Mouse (Mus musculus): Measurements from ENCODE around the gene Reck. TPM values are rescaled to one million over a fixed set of nuclear protein-coding genes. Genes with fewer than 3 reads are reported as not detected.

Reck gene
- total RNA-seq, 2 experiments from 2014 or later: 6.5 to 8.3 TPM

DNA sequence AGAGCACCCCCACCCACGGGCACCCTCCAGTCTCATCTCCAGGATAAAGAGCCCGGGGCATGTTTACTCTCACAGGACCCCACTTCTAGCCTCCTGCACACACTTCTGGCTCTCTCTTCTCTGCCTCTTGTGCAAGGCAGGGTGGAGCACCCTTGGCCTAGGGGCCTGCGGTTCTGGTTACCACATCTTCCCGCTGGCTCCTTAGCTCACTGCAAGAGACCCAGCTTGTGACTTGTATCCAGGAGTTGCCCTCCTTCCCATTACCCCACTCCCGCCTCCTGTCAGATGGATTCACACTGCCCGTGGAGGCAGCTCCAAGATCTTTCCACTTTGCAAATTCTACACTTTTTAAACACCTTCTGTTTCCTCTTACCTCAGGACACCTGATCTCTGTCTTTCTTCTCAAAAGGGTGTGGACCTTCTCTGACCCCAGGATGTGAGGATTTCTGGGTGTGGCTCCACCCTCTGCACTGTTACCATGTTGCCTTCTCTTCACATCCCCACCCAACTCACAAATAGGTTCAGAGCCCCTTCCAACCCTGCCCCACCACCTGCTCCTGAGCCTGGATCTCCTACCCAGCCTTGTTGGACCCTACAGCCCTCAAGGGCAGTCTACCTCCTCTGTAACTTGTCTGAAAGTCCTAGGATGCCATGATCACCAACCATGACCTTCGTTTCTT is 90.7 kb downstream of the Reck start:
- DNase-seq (ENCODE audit: low spot score in 2 of 2): no peak

DNA sequence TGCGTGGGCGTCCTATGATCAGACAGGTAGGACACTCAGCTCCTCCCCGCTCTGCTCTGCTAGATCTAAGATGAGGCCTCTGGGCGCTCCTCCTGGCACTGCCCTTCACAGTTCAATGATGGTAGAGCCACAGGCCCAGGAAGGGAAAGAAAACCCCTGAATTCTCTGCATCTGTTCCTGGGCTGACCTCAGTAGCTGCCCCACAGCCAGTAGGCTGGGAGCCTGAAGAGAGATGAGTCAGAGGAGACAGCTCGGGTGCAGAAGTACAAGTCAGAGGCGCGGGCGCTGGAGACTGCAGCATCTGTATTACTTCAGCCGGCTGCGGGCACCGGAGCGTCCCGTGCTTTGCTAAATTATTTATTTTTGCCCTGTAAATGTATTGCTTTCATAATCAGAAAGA is 93.3 kb downstream of the Reck start:
- peak; percentile 44 to 54 for DNase-seq (ENCODE audit: low spot score in 2 of 2)

DNA sequence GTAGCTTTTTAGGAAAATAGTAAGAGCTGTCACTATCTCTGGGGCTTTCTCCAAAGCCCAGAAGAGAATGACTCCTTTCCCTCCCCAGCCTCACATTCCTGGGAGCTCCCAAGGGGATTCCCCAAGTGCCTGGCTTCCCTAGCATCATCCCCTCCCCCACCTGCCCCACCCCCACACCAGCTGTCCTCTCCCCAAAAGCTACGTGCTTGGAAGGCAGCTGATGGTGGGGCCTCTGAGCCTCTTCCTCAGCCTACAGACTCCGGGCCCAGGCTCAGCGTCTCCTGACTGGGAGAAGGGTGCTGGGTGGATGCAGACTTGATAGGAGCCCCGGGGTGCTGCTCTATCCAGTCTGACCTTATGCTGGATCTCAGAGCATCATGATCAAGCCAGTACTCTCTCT is 94.0 kb downstream of the Reck start:
- no peak for DNase-seq (ENCODE audit: low spot score in 2 of 2)

- no peak for DNase-seq (ENCODE audit: low spot score in 2 of 2)
These were observed 95.3 kb downstream of the Reck start for GRCm38 (mm10) chr4:43970393-43971330.

DNA sequence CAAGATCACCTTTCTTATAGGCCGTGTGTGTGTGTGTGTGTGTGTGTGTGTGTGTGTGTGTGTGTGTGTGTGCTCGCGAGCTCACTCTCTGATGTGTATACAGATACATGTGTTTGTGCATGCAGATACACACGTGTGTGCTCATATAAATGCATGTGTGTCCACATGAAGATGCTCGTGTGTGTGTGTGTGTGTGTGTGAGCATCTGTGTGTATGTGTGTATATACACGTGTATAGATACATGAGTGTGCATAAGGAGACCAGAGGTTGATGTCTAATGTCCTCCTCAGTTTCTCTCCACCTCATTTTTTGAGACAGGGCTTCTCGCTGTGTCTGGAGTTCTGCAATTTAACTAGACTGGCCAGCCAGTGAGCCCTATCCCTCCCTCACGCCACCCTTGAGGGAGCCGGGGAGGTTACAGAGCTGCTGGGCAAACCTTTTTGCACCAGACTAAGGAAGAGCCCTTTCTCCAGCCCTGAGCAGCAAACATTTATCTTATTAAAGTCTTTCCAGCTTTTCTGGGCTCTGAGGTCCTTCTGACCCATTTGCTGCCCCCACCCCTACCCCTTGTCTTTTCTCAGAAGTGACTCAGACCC is 96.3 kb downstream of the Reck start:
- no peak for DNase-seq (ENCODE audit: low spot score in 2 of 2)

DNA sequence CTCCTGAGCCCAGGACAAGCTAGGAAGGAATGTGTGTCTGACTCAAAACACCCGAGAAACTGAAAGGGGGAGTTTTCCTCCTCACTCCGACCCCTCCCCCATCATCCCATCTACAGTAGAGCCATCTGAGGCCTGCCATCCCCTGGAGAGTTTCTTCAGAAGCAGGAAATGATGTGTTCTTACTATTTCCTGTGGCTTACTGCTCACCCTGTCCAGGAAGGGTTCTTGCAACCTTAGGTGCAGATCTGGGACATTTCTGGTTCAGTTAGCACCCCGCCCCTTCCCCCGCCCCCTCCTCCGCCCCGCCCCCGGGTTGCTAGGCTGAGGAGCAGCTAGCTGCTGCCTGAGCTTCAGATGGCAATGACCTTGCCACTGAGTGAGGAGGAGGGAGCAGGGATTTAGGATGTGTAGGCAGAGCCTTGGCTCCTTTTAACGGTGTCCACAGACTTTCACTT is 96.8 kb downstream of the Reck start:
- no peak for DNase-seq (ENCODE audit: low spot score in 2 of 2)

DNA sequence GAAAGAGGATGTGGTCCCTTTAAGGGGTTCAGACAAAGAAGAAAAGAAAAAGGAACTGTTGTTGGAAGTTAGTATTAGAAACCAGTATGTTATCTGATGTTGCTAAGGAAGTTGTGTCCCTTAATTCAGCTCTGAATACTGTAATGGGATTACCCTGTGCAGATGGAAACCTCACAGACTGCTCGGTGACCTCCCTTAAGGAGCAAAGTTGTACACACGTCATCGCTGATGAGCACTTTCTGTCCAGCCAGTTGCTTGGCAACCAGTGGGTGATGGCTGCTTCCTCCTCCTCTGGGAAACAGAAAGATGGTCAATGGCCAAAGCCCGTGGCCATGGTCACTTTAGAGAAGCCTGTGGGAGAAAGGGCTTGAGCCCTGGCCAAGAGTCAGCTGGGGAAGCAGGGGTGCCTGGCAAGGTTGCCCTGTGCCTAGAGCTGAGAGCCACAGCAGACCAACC is 98.2 kb downstream of the Reck start:
- DNase-seq (ENCODE audit: low spot score in 2 of 2): peak in 1 of 2 experiments; percentile 37

DNA sequence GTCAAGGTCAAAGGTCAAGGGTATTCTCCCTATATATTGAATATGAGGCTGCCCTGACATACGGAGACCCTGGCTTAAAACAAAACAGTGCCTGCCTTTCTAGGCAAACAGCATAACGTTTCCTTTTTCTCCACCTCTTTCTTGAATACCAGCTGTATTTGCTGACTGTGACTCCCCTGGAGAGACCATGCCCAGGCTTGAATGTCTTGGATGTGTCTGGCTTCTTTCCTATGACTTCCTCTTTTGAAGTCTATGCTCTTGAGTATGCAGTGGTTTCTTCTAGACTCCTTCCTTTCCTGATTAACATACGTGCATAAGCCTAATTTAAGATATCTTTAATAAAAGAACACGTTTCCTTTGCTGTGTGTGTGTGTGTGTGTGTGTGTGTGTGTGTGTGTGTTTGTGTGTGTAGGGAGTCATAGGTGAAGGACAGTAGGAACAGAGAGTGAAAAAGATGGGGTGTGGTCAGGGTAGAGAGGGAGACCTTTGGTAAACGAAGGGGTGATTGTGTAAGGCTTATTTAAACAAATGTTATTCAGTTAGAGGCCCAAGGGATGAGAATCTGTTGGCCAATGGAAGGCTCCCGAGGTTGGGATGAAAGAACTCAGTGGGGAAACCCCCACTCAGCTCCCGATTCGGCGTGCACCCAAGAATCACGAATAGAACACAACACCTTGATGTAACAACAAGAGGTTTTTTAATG is 99.7 kb downstream of the Reck start:
- no peak for DNase-seq (ENCODE audit: low spot score in 2 of 2)

DNA sequence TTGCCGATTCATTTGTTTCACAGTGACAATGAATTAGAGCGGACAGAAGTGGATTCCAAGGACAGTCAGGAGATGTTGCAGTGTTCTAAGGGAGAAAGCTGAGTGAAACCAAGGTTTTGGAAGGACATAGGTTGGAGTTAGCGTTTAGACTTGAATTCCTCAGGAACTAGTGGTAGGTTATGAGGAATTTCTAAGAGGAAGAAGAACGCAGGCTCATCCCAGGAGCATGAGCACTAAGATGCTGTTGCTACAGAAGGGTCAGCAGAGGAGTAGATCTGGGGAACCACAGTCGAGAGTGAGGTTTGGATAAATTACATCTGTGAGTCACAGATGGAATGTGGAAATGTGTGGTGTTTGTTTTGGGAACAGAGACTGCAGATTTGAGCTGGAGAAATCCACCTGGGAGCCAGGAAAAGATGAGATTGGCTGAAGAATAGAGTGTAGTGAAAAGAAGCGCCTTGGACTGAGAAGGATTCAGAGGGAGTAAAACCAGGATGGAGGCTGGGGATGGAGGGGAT is 101.0 kb downstream of the Reck start:
- no peak for DNase-seq (ENCODE audit: low spot score in 2 of 2)

DNA sequence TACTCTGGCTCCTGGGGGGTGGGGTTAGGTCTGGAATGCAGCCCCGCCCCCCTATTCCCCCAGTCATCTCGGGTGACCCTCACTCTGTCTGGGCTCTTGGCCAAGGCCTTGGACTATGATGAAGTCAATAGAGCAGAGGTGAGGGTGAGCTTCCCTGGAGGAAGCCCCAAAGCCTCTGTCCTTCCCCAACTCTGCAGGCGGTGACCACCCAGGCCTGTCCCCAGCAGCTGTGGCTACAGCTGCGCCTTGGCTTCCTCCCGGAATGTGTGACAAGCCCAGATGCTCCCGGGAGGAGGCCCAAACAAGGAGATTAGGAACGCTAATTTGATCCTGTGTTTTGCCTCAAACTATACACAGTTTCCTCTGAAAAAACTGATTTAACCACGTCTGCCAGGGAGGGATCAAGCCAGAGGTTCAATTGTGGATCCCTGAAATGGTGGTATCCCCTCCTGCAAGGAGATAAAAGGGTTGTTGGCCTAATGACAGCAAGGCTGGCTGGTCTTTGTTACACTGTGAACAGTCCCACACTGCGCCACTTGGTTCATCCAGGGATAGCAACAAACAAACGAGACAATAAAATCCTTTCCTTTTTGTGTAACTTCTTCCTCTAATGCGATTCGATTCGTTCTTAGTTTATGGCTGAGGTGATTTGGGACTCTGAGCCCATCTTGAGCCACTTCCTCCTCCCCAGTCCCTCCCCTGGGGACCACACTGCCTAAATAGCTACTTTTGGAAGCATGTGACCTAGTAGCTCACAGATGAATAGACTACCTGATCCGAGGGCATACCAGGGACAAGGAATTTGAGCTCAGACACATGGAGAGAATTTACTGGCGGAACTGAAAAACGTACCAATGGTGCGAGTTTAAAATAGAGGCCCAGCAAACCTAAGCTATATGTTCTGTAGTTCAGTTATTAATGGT is 103.5 kb downstream of the Reck start:
- no peak for DNase-seq (ENCODE audit: low spot score in 2 of 2)

GRCm38 (mm10) chr4:43979746-43980145 is 104.4 kb downstream of the Reck start:
- DNase-seq (ENCODE audit: low spot score in 2 of 2): peak; percentile 93 to 95

GRCm38 (mm10) chr4:43980236-43980635 is 104.9 kb downstream of the Reck start:
- DNase-seq (ENCODE audit: low spot score in 2 of 2): no peak

- no peak for DNase-seq (ENCODE audit: low spot score in 2 of 2)
These were observed 105.5 kb downstream of the Reck start for GRCm38 (mm10) chr4:43980846-43981245.

DNA sequence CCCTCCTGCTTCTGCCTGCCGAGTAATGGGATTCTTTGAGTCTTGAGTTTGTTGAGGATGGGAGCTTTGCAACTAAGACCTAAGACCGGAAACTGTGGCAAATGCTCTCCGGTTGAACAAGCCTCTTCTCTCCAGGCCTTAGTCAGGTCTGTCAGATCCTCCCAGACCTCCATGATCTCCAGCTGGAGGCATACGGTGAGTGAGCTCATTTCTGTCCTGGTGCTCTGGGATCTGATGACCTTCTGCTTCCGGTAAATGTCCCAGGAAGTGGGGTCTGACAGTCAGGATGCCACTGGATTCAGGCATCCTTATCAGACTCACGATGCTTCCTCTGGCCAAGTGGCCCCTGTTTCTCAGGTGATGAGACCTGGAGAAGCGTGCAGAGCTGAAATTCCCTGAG is 105.9 kb downstream of the Reck start:
- no peak for DNase-seq (ENCODE audit: low spot score in 2 of 2)

GRCm38 (mm10) chr4:43982053-43982732 is 106.9 kb downstream of the Reck start:
- DNase-seq (ENCODE audit: low spot score in 2 of 2): peak; percentile 94 to 97

DNA sequence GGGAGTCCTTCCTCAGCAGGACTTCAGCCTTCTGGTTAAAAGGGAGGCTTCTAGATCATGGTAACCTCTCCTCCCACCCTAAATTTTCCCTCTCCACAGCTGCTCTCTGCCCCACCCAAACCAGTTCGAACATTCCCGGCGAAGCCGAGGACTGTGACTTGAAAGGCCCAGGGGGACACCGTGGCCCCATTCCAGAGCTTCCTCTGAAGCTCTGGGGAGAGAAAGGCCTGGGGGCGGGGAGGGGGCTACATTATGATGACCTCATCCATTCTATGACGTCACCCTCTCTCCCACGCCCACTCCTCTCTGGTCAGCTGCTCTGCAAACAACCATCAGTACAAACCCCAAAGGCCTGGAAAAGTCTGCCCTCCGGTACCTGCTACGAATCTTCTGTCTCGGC is 107.9 kb downstream of the Reck start, which contains the start of gene Ccin:
TSS of gene Ccin (plus strand) at position 303 of the 400 bp plus-strand sequence.
- no peak for DNase-seq (ENCODE audit: low spot score in 2 of 2)

GRCm38 (mm10) chr4:43983756-43984155 is 108.4 kb downstream of the Reck start:
- no peak for DNase-seq (ENCODE audit: low spot score in 2 of 2)

GRCm38 (mm10) chr4:43984326-43984725 is 109.0 kb downstream of the Reck start:
- DNase-seq (ENCODE audit: low spot score in 2 of 2): no peak

DNA sequence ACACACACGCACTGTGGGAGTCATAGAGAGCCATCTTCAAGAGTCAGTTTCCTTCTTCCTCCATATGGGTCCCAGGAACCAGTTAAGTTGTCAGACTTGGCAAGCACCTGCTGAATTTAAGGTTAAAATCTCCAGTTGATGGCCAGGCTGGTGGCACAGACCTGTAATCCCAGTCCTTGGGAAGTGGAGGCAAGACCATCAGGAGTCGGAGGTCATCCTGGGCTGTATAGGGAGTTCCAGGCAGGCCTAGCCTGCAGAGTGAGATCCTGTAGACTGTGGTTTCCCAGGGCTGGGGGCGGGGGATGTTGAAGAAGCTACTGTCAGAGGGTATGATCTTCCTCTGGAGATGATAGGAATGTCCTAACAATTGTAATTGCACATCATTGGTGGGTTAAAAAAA is 113.6 kb downstream of the Reck start:
- no peak for DNase-seq (ENCODE audit: low spot score in 2 of 2)

All from left cerebral cortex, adult 18-20 months (tissue).